Mouse (Mus musculus): ENCODE measurements at regions not wholly inside any gene's neighbourhood (a gene's known extent, or its start where the extent isn't known, plus 50 kb on each side); places are given as distances from the start of the nearest gene placed in this dataset.
"Not testable (repeated sequence)": the region's sequence is repeated elsewhere in the genome, so short reads cannot be mapped to it uniquely, and the experiment has no call there.

GRCm38 (mm10) chr9:98091105-98091504 is 58.1 kb upstream of the Clstn2 start:
- in situ Hi-C loops (cut with MboI, MseI): no loop called here

DNA sequence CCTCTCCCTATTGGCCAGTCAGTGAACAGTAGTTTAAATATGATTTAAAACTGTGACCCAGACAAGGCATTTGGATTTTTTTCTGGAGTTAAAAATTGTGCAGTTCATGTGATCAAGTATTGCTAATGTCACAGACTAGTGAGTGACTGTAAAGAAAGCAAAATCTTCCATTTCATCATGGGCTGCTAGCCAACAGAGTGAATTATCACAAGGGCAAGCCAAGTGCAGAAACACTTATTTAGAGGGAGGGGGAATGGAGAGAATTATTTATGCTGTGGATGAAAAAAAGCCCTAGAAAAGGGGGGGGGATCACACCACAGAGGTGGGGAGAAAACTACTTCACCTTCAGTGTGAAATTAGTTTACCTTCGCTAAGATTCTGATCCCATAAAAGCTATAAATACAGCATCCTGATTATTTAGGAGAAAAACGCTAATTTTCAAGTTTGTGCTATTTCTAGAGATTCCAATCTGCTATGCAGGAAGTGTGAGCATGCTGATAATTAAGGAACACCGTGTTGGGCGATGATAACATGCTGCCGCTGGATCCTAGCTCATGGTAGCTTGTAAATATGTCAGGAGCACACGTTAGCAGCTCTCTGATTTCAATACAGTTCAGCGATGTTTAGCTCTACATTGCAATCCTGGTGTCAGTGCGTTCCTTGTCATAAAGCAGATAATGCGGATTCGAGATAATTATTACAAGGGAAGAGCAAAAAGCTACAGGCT is 62.2 kb upstream of the Clstn2 start:
- in situ Hi-C loops (cut with MboI, MseI): no loop called here

DNA sequence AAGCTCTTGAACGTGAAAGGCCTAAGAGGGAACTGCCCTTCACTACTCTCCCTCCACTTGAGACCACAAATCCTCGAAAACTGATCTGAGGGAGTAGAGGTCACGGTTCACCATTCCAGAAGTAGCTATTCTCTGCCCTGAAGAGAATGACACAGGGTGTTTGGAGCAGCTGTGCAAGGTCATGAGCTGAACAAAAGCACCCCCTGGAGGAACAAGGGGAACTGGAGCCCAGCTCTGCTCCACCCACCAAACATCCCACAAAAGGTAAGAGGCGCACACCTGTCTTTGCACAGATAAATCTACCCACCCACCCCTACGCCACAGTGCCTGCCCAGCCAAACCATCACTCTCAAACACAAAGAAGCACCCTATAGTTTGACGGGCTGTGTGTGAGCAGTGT is 90.4 kb upstream of the Clstn2 start:
- in situ Hi-C loops (cut with MboI, MseI): no loop called here

GRCm38 (mm10) chr9:98129596-98129995 is 96.6 kb upstream of the Clstn2 start:
- in situ Hi-C loops (cut with MboI, MseI): no loop called here

DNA sequence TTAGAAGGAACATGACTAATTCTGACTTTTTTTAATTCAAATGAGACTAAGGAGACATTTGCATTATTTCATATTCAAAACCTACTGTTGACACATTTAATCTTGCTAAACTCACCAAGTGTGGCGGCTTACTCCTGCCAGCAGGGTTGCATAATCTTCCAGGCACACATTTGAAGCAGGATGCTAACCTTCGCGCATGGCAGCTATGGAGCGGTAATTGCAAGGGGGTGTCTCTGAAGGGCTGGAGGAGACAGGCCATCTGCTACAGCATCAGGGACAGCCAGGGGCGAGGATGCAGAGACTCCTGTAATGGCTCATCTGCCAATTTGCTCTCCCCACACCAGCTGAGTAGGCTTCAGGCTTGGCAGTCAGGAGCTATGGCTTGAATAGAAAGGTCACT is 97.9 kb upstream of the Clstn2 start:
- in situ Hi-C loops (cut with MboI, MseI): no loop called here

GRCm38 (mm10) chr9:98140546-98140945 is 107.6 kb upstream of the Clstn2 start:
- in situ Hi-C loops (cut with MboI, MseI): loop anchor here in 1 of 2 experiments (10.0 kb wide), 1 partner anchor 176 kb away; no protein-coding TSS in a partner anchor

DNA sequence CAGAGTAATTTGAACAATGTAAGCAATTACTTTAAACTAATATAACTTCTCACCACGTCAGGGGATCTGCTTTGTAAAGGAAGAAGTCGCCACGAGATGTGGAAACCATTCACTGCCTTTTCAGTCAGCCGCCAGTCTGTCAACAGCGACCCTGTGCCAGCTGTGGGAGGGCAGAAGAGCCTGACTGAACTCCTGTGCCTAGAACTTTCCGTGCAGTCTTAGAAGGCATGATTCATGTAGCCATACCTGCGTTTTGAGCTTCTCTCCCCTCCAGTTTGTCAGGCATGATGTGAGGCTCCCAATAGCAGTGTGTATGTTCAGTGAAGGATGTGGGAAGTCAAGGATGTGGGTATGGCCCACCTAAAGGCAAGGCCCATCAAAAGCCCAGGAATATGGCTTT is 109.1 kb upstream of the Clstn2 start:
- in situ Hi-C loops (cut with MboI, MseI): loop anchor here in 1 of 2 experiments (10.0 kb wide), 1 partner anchor 177 kb away; no protein-coding TSS in a partner anchor

GRCm38 (mm10) chr9:98146901-98147300 is 113.9 kb upstream of the Clstn2 start:
- in situ Hi-C loops (cut with MboI, MseI): loop anchor here in 1 of 2 experiments (10.0 kb wide), 1 partner anchor 182 kb away; no protein-coding TSS in a partner anchor

GRCm38 (mm10) chr9:98158421-98158820 is 125.4 kb upstream of the Clstn2 start:
- in situ Hi-C loops (cut with MboI, MseI): no loop called here

GRCm38 (mm10) chr9:98164489-98164888 is 122.7 kb upstream of the Nmnat3 start:
- in situ Hi-C loops (cut with MboI, MseI): no loop called here

DNA sequence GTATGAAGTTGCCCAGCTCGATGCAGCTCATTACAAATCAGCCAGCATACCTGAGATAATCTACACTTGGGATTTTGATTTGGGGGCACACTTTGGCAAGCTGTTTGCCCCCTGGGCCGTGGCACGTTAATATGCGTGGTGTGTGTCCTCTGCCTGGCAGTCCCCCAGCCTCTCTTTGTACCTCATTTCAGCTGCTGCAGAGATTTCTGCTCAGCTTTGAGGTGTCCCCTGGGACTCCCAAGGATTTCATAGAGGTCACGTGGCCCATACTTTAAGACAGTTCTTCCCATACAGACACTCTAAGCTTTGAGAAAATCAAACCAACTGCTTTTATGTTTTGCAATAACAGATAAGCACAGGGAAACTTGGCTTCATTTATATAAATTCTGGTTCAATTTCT is 113.2 kb upstream of the Nmnat3 start:
- in situ Hi-C loops (cut with MboI, MseI): no loop called here

DNA sequence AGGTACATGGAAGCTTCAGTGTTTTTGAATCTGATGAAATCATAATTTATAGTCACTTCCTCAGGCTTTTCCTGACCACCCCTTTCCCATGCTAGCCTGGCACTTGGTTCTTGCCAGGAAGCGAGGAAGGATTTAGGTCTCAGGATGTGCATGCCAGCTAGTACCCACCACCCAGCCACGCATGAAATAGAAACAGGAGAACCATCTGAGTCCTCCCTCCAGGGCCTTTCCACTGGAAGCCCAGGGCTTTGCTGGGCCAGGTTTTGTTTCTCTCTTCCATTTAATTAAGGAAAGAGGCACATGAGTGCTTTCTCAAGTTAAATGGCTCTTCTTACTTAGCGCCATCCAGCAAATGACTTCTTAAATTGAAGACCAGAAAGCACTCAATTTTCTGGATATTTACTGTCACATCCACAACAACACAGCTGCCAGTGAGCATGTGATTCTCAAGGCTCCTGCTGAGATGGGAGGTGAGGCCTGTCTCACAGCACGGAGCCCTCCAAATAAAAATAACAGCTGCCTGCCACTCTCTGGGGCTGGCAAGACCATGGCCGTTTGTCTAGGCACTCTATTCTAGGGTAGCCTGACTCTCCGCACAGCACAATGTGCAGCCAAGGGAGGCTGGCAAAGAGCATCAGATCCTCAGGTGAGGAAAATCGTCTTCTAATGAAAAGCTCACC is 110.4 kb upstream of the Nmnat3 start:
- in situ Hi-C loops (cut with MboI, MseI): no loop called here

DNA sequence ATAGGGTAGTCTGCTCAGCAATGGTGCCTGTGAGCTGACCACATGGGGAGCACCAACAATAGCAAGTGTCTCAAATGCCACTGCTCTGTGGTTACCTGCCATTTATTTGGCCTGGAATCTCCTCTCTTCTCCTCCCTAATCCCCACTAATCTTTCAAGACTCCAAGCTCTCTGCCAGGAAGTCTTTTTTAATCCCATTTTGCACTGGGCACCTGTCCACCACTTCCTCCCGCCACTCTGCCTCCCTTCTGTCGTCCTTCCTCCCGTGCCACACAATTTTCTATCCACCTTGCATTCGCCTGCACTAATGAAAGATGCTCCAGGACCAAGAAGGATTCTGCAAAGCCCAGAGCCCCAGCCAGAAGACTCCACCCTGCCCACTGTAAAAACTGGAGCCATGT is 106.5 kb upstream of the Nmnat3 start:
- in situ Hi-C loops (cut with MboI, MseI): no loop called here

- in situ Hi-C loops (cut with MboI, MseI): no loop called here
Measured at GRCm38 (mm10) chr9:98186757-98187300, 100.4 kb upstream of the Nmnat3 start.

GRCm38 (mm10) chr9:98194356-98194755 is 92.9 kb upstream of the Nmnat3 start:
- in situ Hi-C loops (cut with MboI, MseI): no loop called here

GRCm38 (mm10) chr9:98218824-98219223 is 68.4 kb upstream of the Nmnat3 start:
- in situ Hi-C loops (cut with MboI, MseI): no loop called here

- in situ Hi-C loops (cut with MboI, MseI): no loop called here
Measured at GRCm38 (mm10) chr9:98220367-98220766, 66.9 kb upstream of the Nmnat3 start.

DNA sequence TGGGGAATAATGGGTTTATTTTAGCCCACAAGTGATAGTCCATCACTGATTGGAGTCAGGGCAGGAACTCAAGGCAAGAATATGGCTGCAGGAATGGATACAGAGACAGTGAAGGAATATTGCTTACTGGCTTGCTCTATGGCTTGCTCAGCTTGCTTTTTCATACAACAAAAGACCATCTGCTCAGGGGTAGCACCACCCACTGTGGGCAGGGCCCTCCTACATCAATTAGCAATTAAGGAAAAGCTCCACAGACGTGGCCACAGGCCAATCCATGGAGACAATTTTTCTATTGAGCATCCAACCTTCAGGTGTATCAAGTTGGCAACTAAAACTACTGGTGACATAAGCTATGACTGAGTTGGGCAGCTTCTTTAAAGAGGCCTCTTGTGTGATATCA is 65.5 kb upstream of the Nmnat3 start:
- in situ Hi-C loops (cut with MboI, MseI): no loop called here

- in situ Hi-C loops (cut with MboI, MseI): no loop called here
Measured at GRCm38 (mm10) chr9:98228226-98228625, 59.0 kb upstream of the Nmnat3 start.

- in situ Hi-C loops (cut with MboI, MseI): no loop called here
Measured at GRCm38 (mm10) chr9:98228907-98229306, 58.3 kb upstream of the Nmnat3 start.

DNA sequence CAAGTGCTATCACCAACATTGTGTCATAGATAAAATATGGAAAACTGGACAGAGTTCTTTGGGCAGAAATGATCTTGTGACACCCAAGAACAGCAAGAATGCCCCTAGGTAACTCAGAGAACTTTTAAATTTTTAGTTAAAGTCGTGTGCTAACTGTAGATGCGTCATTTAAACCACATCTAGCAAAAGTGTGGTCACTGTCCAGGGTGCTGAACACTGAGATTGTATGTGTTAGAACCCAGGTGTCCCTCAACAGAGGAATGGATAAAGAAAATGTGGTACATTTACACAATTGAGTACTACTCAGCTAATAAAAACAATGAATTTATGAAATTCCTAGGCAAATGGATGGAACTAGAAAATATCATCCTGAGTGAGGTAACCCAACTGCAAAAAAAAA is 52.5 kb upstream of the Nmnat3 start:
- in situ Hi-C loops (cut with MboI, MseI): not testable (repeated sequence)
